Mouse (Mus musculus): ENCODE results near the gene H2al1h. TPM values are rescaled to one million over a fixed set of nuclear protein-coding genes. Genes with fewer than 3 reads are reported as not detected.
"Not testable (repeated sequence)": the region's sequence is repeated elsewhere in the genome, so short reads cannot be mapped to it uniquely, and the experiment has no call there.

H2al1h gene
- polyA plus RNA-seq (2015; fragmentation: Nextera tagmentation; extraction: Ambion mirVana): not detected in 2 replicates

DNA sequence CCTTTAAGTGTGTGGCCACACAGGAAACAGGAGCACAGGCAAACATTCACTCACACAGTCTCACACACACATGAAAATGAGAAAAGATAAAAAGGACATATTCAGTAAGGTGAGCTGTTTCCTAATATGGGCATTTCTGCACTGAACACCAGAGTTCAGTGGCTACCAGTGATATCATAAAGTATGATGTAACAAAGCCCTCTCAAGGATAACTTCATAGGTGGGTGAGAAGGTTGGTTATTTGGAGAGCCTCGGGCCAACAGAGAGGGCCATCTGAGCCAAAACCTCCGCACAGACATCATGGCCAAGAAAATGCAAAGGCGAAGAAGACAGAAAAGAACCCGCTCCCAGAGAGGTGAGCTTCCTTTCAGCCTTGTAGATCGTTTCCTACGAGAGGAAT is at the start of gene H2al1h:
TSS of gene H2al1h (plus strand) at position 301 of the 400 bp plus-strand sequence.
- WGBS: no CpG with 5 or more reads among the region's 6 CpGs
- not testable (repeated sequence) for ATAC-seq

DNA sequence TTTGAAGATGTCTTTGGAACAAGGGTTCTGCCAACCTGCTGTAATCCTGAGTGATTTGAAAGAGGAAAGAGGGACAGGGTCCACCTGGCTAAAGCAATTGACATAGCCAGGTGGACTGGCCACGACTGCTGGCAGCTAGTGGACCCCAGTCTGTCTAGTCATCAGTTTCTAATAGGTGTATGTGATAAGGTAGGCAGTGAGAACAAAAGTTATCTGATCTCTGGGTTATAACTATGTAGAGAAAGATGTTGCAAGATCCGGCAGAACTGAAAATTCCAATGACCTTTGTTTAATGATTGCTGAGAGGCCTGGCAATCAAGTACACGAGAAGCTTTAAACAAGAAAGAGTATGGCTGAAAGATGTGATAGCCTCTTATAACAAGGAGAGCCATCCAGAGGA is 48.1 kb upstream of the H2al1h start:
- no peak overlapping the region for H3K9ac ChIP-seq
- no peaks in the 10 kb centered on the region for H3K9me3 ChIP-seq (replicated peaks)
- ATAC-seq: no peak
- no peak overlapping the region for H3K27ac ChIP-seq
- no peak overlapping the region for H3K4me3 ChIP-seq
- no peaks in the 10 kb centered on the region for H3K4me1 ChIP-seq
- H3K36me3 ChIP-seq (ENCODE audit: poor library complexity, severe bottlenecking): no peaks in the 10 kb centered on the region
- H3K4me2 ChIP-seq: no peak overlapping the region
- no peaks in the 10 kb centered on the region for H3K27me3 ChIP-seq
- 88% methylated on average over 3 of the region's 3 CpGs for WGBS

More for the DNA sequence above, at the start of gene H2al1h:
- H3K4me2 ChIP-seq; H3K4me1 ChIP-seq; H3K36me3 ChIP-seq (ENCODE audit: poor library complexity, severe bottlenecking); H3K27ac ChIP-seq; H3K4me3 ChIP-seq; H3K27me3 ChIP-seq; H3K9me3 ChIP-seq (replicated peaks); H3K9ac ChIP-seq: not testable (repeated sequence)

DNA sequence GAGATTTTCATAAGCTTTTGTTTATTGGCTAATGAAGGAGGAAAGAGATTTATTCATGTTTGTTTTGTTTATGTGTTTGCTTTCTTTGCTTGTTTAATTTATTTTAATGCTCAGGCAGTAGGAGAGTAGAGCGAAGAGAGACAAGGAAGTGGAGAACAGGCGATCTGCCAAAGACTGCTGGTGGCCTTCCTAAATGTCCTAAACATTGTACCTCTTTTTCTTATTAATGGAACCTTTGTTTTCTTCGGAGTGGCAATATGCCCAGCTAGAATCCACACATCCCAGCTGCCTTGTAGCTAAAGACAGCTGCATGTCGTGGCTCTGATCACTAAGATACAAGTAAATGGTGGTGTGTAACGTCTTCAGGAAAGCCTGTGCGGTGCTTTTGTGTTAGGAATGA is 44.2 kb upstream of the H2al1h start:
- 75% methylated on average over 6 of the region's 6 CpGs for WGBS
- Histone ChIP-seq H3K36me3 (ENCODE audit: poor library complexity, severe bottlenecking) (no peaks in the 10 kb centered on the region), H3K9ac (no peak overlapping the region), H3K9me3 (replicated peaks) (no peaks in the 10 kb centered on the region), H3K4me1 (no peaks in the 10 kb centered on the region), H3K27ac (no peak overlapping the region), H3K4me2 (no peak overlapping the region), H3K4me3 (no peak overlapping the region), H3K27me3 (no peaks in the 10 kb centered on the region; the same call in 1 of the 2 replicates)
- ATAC-seq: no peak

DNA sequence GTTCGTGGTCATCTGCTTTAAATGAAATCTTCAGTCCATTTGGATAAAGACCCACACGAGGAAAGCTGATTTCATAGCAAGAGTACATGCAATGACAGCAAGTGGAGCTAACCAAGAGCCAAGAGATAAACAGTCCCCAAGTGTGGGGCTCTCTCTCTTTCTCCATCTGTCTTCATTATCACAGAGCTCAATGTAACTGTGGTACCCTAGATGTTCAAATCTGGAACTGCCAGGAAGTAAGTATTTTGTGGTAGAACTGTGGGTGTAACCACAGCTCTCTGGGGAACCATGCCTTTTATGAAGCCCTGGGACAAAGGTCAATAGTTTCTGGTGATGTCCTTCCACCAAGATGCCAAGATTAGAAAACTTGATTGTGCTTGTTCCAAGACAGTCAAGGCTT is 40.6 kb upstream of the H2al1h start:
- H3K9ac ChIP-seq: no peak overlapping the region
- 79% methylated on average over 2 of the region's 2 CpGs for WGBS
- H3K4me2 ChIP-seq: no peak overlapping the region
- H3K4me1 ChIP-seq: no peaks in the 10 kb centered on the region
- no peaks in the 10 kb centered on the region for H3K36me3 ChIP-seq (ENCODE audit: poor library complexity, severe bottlenecking)
- H3K27ac ChIP-seq: no peak overlapping the region
- no peaks in the 10 kb centered on the region; the same call in 1 of the 2 replicates for H3K27me3 ChIP-seq
- ATAC-seq: no peak
- H3K9me3 ChIP-seq (replicated peaks): no peaks in the 10 kb centered on the region
- H3K4me3 ChIP-seq: no peak overlapping the region

DNA sequence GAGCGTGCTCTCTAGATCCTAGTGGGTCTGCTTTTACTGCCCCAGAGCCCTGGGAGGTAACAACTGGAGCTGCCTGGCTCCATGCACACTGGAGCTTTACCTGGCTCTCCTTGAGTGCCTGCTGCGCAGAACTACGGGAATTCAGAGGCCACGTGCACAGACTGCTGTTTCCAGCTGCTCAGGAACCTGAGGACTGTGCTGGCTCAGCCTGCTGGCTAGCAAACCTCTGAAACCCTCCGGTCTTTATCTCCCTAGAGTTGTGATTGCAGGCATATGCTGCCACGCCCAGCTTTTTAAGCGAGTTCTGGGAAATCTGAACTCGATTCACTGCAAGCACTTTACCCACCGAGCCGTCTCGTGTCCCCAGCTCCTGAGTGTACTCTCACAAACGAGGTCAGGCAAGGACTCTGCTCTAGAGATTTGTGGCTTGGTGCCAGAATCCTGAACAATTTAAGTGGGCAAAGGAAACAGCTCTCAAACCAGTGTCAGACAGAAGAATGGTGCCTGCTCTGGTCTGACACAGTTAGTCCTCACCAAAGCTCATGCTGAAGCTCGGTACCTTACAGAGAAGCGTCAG is 32.9 kb upstream of the H2al1h start:
- no peak overlapping the region for H3K4me3 ChIP-seq
- no peaks in the 10 kb centered on the region for H3K36me3 ChIP-seq (ENCODE audit: poor library complexity, severe bottlenecking)
- ATAC-seq: no peak
- no peaks in the 10 kb centered on the region for H3K9me3 ChIP-seq (replicated peaks)
- H3K4me2 ChIP-seq: no peak overlapping the region
- H3K4me1 ChIP-seq: no peaks in the 10 kb centered on the region
- H3K9ac ChIP-seq: no peak overlapping the region
- no peak overlapping the region for H3K27ac ChIP-seq
- no peaks in the 10 kb centered on the region for H3K27me3 ChIP-seq
- 75% methylated on average over 14 of the region's 14 CpGs for WGBS

DNA sequence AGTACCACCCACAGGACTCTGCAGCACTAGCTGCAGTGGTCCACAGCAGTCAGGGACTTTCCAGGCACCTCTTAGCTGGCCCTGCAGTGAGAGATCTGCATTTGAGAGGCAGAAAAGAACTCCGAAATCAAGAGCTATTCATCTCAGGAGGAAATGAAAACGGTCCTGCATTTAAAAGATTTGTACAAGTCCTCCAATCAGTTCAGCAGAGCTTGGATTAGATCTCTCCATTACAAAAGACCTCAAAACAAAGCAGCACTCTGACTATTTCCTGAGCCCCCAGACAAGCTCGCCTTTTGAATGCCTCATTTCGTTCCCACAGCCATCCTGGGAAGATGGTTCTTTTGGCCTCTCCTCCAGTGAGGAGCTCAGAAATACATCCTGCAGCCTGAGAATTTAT is 32.0 kb upstream of the H2al1h start:
- 38% methylated on average over 4 of the region's 4 CpGs for WGBS
- Histone ChIP-seq H3K4me3 (no peak overlapping the region), H3K4me2 (no peak overlapping the region), H3K36me3 (ENCODE audit: poor library complexity, severe bottlenecking) (no peaks in the 10 kb centered on the region), H3K9me3 (replicated peaks) (no peaks in the 10 kb centered on the region), H3K27ac (no peak overlapping the region), H3K4me1 (no peaks in the 10 kb centered on the region), H3K9ac (no peak overlapping the region), H3K27me3 (no peaks in the 10 kb centered on the region)
- ATAC-seq: no peak

DNA sequence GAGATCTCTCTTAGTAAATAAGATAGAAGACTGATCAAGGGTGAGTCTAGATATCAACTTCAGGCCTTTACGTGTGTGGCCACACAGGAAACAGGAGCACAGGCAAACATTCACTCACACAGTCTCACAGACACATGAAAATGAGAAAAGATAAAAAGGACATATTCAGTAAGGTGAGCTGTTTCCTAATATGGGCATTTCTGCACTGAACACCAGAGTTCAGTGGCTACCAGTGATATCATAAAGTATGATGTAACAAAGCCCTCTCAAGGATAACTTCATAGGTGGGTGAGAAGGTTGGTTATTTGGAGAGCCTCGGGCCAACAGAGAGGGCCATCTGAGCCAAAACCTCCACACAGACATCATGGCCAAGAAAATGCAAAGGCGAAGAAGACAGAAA is 22.3 kb upstream of the H2al1h start, which contains the start of gene H2al1a:
TSS of gene H2al1a (plus strand) at position 301 of the 400 bp plus-strand sequence.
- H3K4me2 ChIP-seq; ATAC-seq; H3K9me3 ChIP-seq (replicated peaks); H3K9ac ChIP-seq; H3K4me1 ChIP-seq; H3K4me3 ChIP-seq; H3K27me3 ChIP-seq; H3K36me3 ChIP-seq (ENCODE audit: poor library complexity, severe bottlenecking); H3K27ac ChIP-seq: not testable (repeated sequence)
- no CpG with 5 or more reads among the region's 3 CpGs for WGBS

DNA sequence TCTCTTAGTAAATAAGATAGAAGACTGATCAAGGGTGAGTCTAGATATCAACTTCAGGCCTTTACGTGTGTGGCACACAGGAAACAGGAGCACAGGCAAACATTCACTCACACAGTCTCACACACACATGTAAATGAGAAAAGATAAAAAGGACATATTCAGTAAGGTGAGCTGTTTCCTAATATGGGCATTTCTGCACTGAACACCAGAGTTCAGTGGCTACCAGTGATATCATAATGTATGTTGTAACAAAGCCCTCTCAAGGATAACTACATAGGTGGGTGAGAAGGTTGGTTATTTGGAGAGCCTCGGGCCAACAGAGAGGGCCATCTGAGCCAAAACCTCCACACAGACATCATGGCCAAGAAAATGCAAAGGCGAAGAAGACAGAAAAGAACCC is 19.2 kb upstream of the H2al1h start, which contains the start of gene H2al1b:
TSS of gene H2al1b (plus strand) at position 301 of the 400 bp plus-strand sequence.
- 90% methylated on average over 1 of the region's 3 CpGs for WGBS
- H3K27me3 ChIP-seq; H3K36me3 ChIP-seq (ENCODE audit: poor library complexity, severe bottlenecking); H3K4me2 ChIP-seq; H3K27ac ChIP-seq; ATAC-seq; H3K4me3 ChIP-seq; H3K4me1 ChIP-seq; H3K9ac ChIP-seq; H3K9me3 ChIP-seq (replicated peaks): not testable (repeated sequence)

DNA sequence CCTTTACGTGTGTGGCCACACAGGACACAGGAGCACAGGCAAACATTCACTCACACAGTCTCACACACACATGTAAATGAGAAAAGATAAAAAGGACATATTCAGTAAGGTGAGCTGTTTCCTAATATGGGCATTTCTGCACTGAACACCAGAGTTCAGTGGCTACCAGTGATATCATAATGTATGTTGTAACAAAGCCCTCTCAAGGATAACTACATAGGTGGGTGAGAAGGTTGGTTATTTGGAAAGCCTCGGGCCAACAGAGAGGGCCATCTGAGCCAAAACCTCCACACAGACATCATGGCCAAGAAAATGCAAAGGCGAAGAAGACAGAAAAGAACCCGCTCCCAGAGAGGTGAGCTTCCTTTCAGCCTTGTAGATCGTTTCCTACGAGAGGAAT is 15.9 kb upstream of the H2al1h start, which contains the start of gene H2al1c:
TSS of gene H2al1c (plus strand) at position 301 of the 400 bp plus-strand sequence.
- H3K36me3 ChIP-seq (ENCODE audit: poor library complexity, severe bottlenecking); H3K4me1 ChIP-seq; ATAC-seq; H3K4me3 ChIP-seq; H3K4me2 ChIP-seq; H3K27ac ChIP-seq; H3K9ac ChIP-seq; H3K9me3 ChIP-seq (replicated peaks); H3K27me3 ChIP-seq: not testable (repeated sequence)
- WGBS: 82% methylated on average over 1 of the region's 6 CpGs

DNA sequence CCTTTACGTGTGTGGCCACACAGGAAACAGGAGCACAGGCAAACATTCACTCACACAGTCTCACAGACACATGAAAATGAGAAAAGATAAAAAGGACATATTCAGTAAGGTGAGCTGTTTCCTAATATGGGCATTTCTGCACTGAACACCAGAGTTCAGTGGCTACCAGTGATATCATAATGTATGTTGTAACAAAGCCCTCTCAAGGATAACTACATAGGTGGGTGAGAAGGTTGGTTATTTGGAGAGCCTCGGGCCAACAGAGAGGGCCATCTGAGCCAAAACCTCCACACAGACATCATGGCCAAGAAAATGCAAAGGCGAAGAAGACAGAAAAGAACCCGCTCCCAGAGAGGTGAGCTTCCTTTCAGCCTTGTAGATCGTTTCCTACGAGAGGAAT is 12.8 kb upstream of the H2al1h start, which contains the start of gene H2al1d:
TSS of gene H2al1d (plus strand) at position 301 of the 400 bp plus-strand sequence.
- not testable (repeated sequence) for H3K4me2 ChIP-seq; H3K4me1 ChIP-seq; H3K4me3 ChIP-seq; H3K9ac ChIP-seq; H3K36me3 ChIP-seq (ENCODE audit: poor library complexity, severe bottlenecking); H3K27ac ChIP-seq; H3K9me3 ChIP-seq (replicated peaks); H3K27me3 ChIP-seq; ATAC-seq
- no CpG with 5 or more reads among the region's 6 CpGs for WGBS

DNA sequence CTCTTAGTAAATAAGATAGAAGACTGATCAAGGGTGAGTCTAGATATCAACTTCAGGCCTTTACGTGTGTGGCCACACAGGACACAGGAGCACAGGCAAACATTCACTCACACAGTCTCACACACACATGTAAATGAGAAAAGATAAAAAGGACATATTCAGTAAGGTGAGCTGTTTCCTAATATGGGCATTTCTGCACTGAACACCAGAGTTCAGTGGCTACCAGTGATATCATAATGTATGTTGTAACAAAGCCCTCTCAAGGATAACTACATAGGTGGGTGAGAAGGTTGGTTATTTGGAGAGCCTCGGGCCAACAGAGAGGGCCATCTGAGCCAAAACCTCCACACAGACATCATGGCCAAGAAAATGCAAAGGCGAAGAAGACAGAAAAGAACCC is 9.7 kb upstream of the H2al1h start, which contains the start of gene H2al1e:
TSS of gene H2al1e (plus strand) at position 301 of the 400 bp plus-strand sequence.
- H3K4me2 ChIP-seq; H3K4me3 ChIP-seq; ATAC-seq; H3K9ac ChIP-seq; H3K27me3 ChIP-seq; H3K4me1 ChIP-seq; H3K9me3 ChIP-seq (replicated peaks); H3K36me3 ChIP-seq (ENCODE audit: poor library complexity, severe bottlenecking); H3K27ac ChIP-seq: not testable (repeated sequence)
- no CpG with 5 or more reads among the region's 3 CpGs for WGBS

DNA sequence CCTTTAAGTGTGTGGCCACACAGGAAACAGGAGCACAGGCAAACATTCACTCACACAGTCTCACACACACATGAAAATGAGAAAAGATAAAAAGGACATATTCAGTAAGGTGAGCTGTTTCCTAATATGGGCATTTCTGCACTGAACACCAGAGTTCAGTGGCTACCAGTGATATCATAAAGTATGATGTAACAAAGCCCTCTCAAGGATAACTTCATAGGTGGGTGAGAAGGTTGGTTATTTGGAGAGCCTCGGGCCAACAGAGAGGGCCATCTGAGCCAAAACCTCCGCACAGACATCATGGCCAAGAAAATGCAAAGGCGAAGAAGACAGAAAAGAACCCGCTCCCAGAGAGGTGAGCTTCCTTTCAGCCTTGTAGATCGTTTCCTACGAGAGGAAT is 6.4 kb upstream of the H2al1h start, which contains the start of gene H2al1f:
TSS of gene H2al1f (plus strand) at position 301 of the 400 bp plus-strand sequence.
- not testable (repeated sequence) for H3K4me1 ChIP-seq; ATAC-seq; H3K4me2 ChIP-seq; H3K27me3 ChIP-seq; H3K36me3 ChIP-seq (ENCODE audit: poor library complexity, severe bottlenecking); H3K4me3 ChIP-seq; H3K9me3 ChIP-seq (replicated peaks); H3K27ac ChIP-seq; H3K9ac ChIP-seq
- WGBS: no CpG with 5 or more reads among the region's 6 CpGs

DNA sequence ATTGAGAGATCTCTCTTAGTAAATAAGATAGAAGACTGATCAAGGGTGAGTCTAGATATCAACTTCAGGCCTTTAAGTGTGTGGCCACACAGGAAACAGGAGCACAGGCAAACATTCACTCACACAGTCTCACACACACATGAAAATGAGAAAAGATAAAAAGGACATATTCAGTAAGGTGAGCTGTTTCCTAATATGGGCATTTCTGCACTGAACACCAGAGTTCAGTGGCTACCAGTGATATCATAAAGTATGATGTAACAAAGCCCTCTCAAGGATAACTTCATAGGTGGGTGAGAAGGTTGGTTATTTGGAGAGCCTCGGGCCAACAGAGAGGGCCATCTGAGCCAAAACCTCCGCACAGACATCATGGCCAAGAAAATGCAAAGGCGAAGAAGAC is 3.3 kb upstream of the H2al1h start, which contains the start of gene H2al1g:
TSS of gene H2al1g (plus strand) at position 301 of the 400 bp plus-strand sequence.
- ATAC-seq, H3K27me3 ChIP-seq: not testable (repeated sequence)
- WGBS: no CpG with 5 or more reads among the region's 3 CpGs

More for the DNA sequence above, 3.3 kb upstream of the H2al1h start, which contains the start of gene H2al1g:
- not testable (repeated sequence) for H3K9me3 ChIP-seq (replicated peaks); H3K4me1 ChIP-seq; H3K4me2 ChIP-seq; H3K27ac ChIP-seq; H3K9ac ChIP-seq; H3K4me3 ChIP-seq; H3K36me3 ChIP-seq (ENCODE audit: poor library complexity, severe bottlenecking)

Data from forebrain, embryonic 13.5 days (tissue).